Mouse (Mus musculus) CH12.LX (cell line): Measurements from ENCODE around the gene Hspa1a. TPM values are rescaled to one million over a fixed set of nuclear protein-coding genes. Genes with fewer than 3 reads are reported as not detected.

ENCODE experiments used
- DNase-seq: peaks from one replicate; pipeline ENCODE4 v3.0.0-alpha.2; 2013; ENCODE audit errors: extremely low read depth
- H3K27ac ChIP-seq: 2 replicates; pipeline ENCODE4 v1.5.1; 2012; ENCODE audit warnings: low read depth, mild to moderate bottlenecking, control low read depth, moderate library complexity; ENCODE audit not compliant: insufficient read depth
- H3K27me3 ChIP-seq: replicated peaks from 2 replicates; pipeline ENCODE3; 2012; ENCODE audit warnings: inconsistent platforms
- H3K36me3 ChIP-seq, 2 experiments: replicated peaks in 1 of 2; 2 replicates each; pipeline versions ENCODE3 to v1.6.1; 2012; ENCODE audit warnings: inconsistent platforms in 1 of 2, low read length in 1 of 2, mild to moderate bottlenecking in 1 of 2, mixed read lengths in 1 of 2, moderate library complexity in 1 of 2; ENCODE audit not compliant: control insufficient read depth in 1 of 2, insufficient read depth in 1 of 2
- H3K4me1 ChIP-seq, 2 experiments: 2 replicates each; pipeline ENCODE4 v1.6.1; 2012; ENCODE audit warnings: inconsistent platforms in 1 of 2, moderate library complexity in 1 of 2; ENCODE audit not compliant: insufficient read depth in 2 of 2, control insufficient read depth in 1 of 2
- H3K4me2 ChIP-seq: 2 replicates; pipeline ENCODE4 v1.6.1; 2012; ENCODE audit warnings: low read depth, mild to moderate bottlenecking, control low read depth; ENCODE audit not compliant: poor library complexity, insufficient read depth, severe bottlenecking
- H3K4me3 ChIP-seq, 3 experiments: fragments of 150-350 bp in 1 of 3; sonication (generic) in 1 of 3; replicated peaks in 1 of 3; 2 replicates each; pipeline versions ENCODE3 to v1.5.1; 2011 to 2012; ENCODE audit warnings: low read depth in 2 of 3, low read length in 2 of 3, mild to moderate bottlenecking in 2 of 3, moderate library complexity in 2 of 3, control low read depth in 1 of 3, improper control_type of control experiment in 1 of 3, inconsistent platforms in 1 of 3, mixed read lengths in 1 of 3; ENCODE audit not compliant: poor library complexity in 1 of 3
- H3K79me2 ChIP-seq: replicated peaks from 2 replicates; pipeline ENCODE4 v1.6.1; 2012; ENCODE audit warnings: mild to moderate bottlenecking, moderate library complexity; ENCODE audit not compliant: control insufficient read depth, poor library complexity, insufficient read depth, severe bottlenecking; ENCODE audit errors: extremely low read depth
- H3K9ac ChIP-seq: 2 replicates; pipeline ENCODE4 v1.6.1; 2012; ENCODE audit warnings: low read depth, mild to moderate bottlenecking, control low read depth, moderate library complexity; ENCODE audit not compliant: insufficient read depth
- H3K9me3 ChIP-seq: replicated peaks from 2 replicates; pipeline ENCODE3; 2012; ENCODE audit warnings: low read length, inconsistent platforms, mixed read lengths
- BHLHE40 ChIP-seq: IDR thresholded peaks from 2 replicates; pipeline ENCODE4 v1.6.1; 2011; ENCODE audit warnings: mild to moderate bottlenecking, low read depth, low read length, improper control_type of control experiment
- CHD1 ChIP-seq: IDR thresholded peaks from 2 replicates; pipeline ENCODE4 v1.6.1; 2012; ENCODE audit warnings: low read depth, low read length, improper control_type of control experiment, inconsistent platforms
- CHD2 ChIP-seq: IDR thresholded peaks from 2 replicates; pipeline ENCODE4 v1.6.1; 2011; ENCODE audit warnings: low read length, improper control_type of control experiment
- CTCF ChIP-seq, 2 experiments: IDR thresholded peaks in 1 of 2; conservative IDR thresholded peaks in 1 of 2; 2 replicates each; pipeline ENCODE4 v1.5.1; 2011 to 2012; ENCODE audit warnings: low read depth in 2 of 2, low read length in 2 of 2, improper control_type of control experiment in 1 of 2, inconsistent platforms in 1 of 2, mild to moderate bottlenecking in 1 of 2, moderate library complexity in 1 of 2
- E2F4 ChIP-seq: IDR thresholded peaks from 2 replicates; pipeline ENCODE4 v1.6.1; 2011; ENCODE audit warnings: low read depth, low read length, improper control_type of control experiment; ENCODE audit not compliant: insufficient replicate concordance
- ELF1 ChIP-seq: IDR thresholded peaks from 2 replicates; pipeline ENCODE4 v1.6.1; 2014; ENCODE audit warnings: low read depth, mild to moderate bottlenecking, inconsistent platforms, low read length, improper control_type of control experiment
- EP300 ChIP-seq: IDR thresholded peaks from 2 replicates; pipeline ENCODE4 v1.6.1; 2011; ENCODE audit warnings: low read length, improper control_type of control experiment
- ETS1 ChIP-seq: conservative IDR thresholded peaks from 2 replicates; pipeline ENCODE4 v1.6.1; 2012; ENCODE audit warnings: low read depth, mild to moderate bottlenecking, inconsistent platforms, low read length, improper control_type of control experiment, moderate library complexity
- GABPA ChIP-seq: IDR thresholded peaks from 2 replicates; pipeline ENCODE4 v1.6.1; 2012; ENCODE audit warnings: low read depth, low read length, improper control_type of control experiment, inconsistent platforms; ENCODE audit not compliant: insufficient replicate concordance
- HCFC1 ChIP-seq: IDR thresholded peaks from 2 replicates; pipeline ENCODE4 v1.6.1; 2012; ENCODE audit warnings: low read depth, mild to moderate bottlenecking, inconsistent platforms, low read length, improper control_type of control experiment
- IRF4 ChIP-seq: IDR thresholded peaks from 2 replicates; pipeline ENCODE4 v1.6.1; 2014; ENCODE audit warnings: low read depth, mild to moderate bottlenecking, inconsistent platforms, low read length, improper control_type of control experiment
- JUN ChIP-seq: IDR thresholded peaks from 2 replicates; pipeline ENCODE4 v1.6.1; 2011; ENCODE audit warnings: low read depth, mild to moderate bottlenecking, low read length, improper control_type of control experiment, moderate library complexity; ENCODE audit not compliant: insufficient read depth
- JUND ChIP-seq: conservative IDR thresholded peaks from 2 replicates; pipeline ENCODE4 v1.6.1; 2011; ENCODE audit warnings: low read depth, low read length, improper control_type of control experiment
- KAT2A ChIP-seq: IDR thresholded peaks from 2 replicates; pipeline ENCODE4 v1.6.1; 2012; ENCODE audit warnings: low read length, improper control_type of control experiment, inconsistent platforms; ENCODE audit not compliant: insufficient replicate concordance
- MAFK ChIP-seq: IDR thresholded peaks from 2 replicates; pipeline ENCODE4 v1.6.1; 2011; ENCODE audit warnings: low read length, improper control_type of control experiment; ENCODE audit not compliant: insufficient replicate concordance
- MAX ChIP-seq: IDR thresholded peaks from 2 replicates; pipeline ENCODE4 v1.6.1; 2011; ENCODE audit warnings: low read length, improper control_type of control experiment
- MAZ ChIP-seq: IDR thresholded peaks from 2 replicates; pipeline ENCODE4 v1.6.1; 2012; ENCODE audit warnings: low read depth, mild to moderate bottlenecking, inconsistent platforms, low read length, improper control_type of control experiment, moderate library complexity
- MEF2A ChIP-seq: IDR thresholded peaks from 2 replicates; pipeline ENCODE4 v1.6.1; 2014; ENCODE audit warnings: low read depth, mild to moderate bottlenecking, inconsistent platforms, low read length, improper control_type of control experiment, borderline replicate concordance
- MXI1 ChIP-seq: IDR thresholded peaks from 2 replicates; pipeline ENCODE4 v1.6.1; 2011; ENCODE audit warnings: mild to moderate bottlenecking, low read depth, low read length, improper control_type of control experiment
- MYC ChIP-seq: IDR thresholded peaks from 2 replicates; pipeline ENCODE4 v1.6.1; 2011; ENCODE audit warnings: low read depth, mild to moderate bottlenecking, improper control_type of control experiment, low read length
- NELFE ChIP-seq: IDR thresholded peaks from 2 replicates; pipeline ENCODE4 v1.6.1; 2011; ENCODE audit warnings: low read depth, low read length, improper control_type of control experiment
- NRF1 ChIP-seq: IDR thresholded peaks from 2 replicates; pipeline ENCODE4 v1.6.1; 2014; ENCODE audit warnings: low read depth, mild to moderate bottlenecking, inconsistent platforms, low read length, improper control_type of control experiment, moderate library complexity
- PAX5 ChIP-seq: IDR thresholded peaks from 2 replicates; pipeline ENCODE4 v1.6.1; 2012; ENCODE audit warnings: low read length, inconsistent platforms, mixed read lengths
- POLR2A ChIP-seq: IDR thresholded peaks from 2 replicates; pipeline ENCODE4 v1.6.1; 2011; ENCODE audit warnings: low read depth, mild to moderate bottlenecking, improper control_type of control experiment, low read length
- POLR2AphosphoS2 ChIP-seq: IDR thresholded peaks from 2 replicates; pipeline ENCODE4 v1.6.1; 2011; ENCODE audit warnings: low read depth, low read length, improper control_type of control experiment
- RAD21 ChIP-seq: IDR thresholded peaks from 2 replicates; pipeline ENCODE4 v1.6.1; 2011; ENCODE audit warnings: low read depth, mild to moderate bottlenecking, low read length, improper control_type of control experiment, moderate library complexity
- RCOR1 ChIP-seq: conservative IDR thresholded peaks from 2 replicates; pipeline ENCODE4 v1.6.1; 2012; ENCODE audit warnings: low read depth, mild to moderate bottlenecking, inconsistent platforms, low read length, improper control_type of control experiment
- SIN3A ChIP-seq: IDR thresholded peaks from 2 replicates; pipeline ENCODE4 v1.6.1; 2012; ENCODE audit warnings: low read length, improper control_type of control experiment, inconsistent platforms
- SMC3 ChIP-seq: IDR thresholded peaks from 2 replicates; pipeline ENCODE4 v1.6.1; 2011; ENCODE audit warnings: low read depth, low read length, improper control_type of control experiment
- TBP ChIP-seq: conservative IDR thresholded peaks from 2 replicates; pipeline ENCODE4 v1.6.1; 2011; ENCODE audit warnings: low read depth, low read length, improper control_type of control experiment
- TCF12 ChIP-seq: IDR thresholded peaks from 2 replicates; pipeline ENCODE4 v1.6.1; 2014; ENCODE audit warnings: low read depth, mild to moderate bottlenecking, inconsistent platforms, low read length, improper control_type of control experiment
- UBTF ChIP-seq: IDR thresholded peaks from 2 replicates; pipeline ENCODE4 v1.6.1; 2012; ENCODE audit warnings: low read depth, mild to moderate bottlenecking, inconsistent platforms, low read length, improper control_type of control experiment, moderate library complexity
- USF1 ChIP-seq: IDR thresholded peaks from 2 replicates; pipeline ENCODE4 v1.6.1; 2014; ENCODE audit warnings: low read depth, mild to moderate bottlenecking, inconsistent platforms, low read length, improper control_type of control experiment
- USF2 ChIP-seq: conservative IDR thresholded peaks from 2 replicates; pipeline ENCODE4 v1.6.1; 2011; ENCODE audit warnings: low read depth, low read length, improper control_type of control experiment
- ZC3H11A ChIP-seq: IDR thresholded peaks from 2 replicates; pipeline ENCODE4 v1.6.1; 2012; ENCODE audit warnings: low read depth, mild to moderate bottlenecking, inconsistent platforms, low read length, improper control_type of control experiment
- ZKSCAN1 ChIP-seq: IDR thresholded peaks from 2 replicates; pipeline ENCODE4 v1.6.1; 2012; ENCODE audit warnings: low read depth, inconsistent platforms, low read length, improper control_type of control experiment, borderline replicate concordance
- ZMIZ1 ChIP-seq: IDR thresholded peaks from 2 replicates; pipeline ENCODE4 v1.6.1; 2012; ENCODE audit warnings: low read depth, mild to moderate bottlenecking, inconsistent platforms, low read length, improper control_type of control experiment
- ZNF384 ChIP-seq: IDR thresholded peaks from 2 replicates; pipeline ENCODE4 v1.6.1; 2012; ENCODE audit warnings: low read depth, low read length, improper control_type of control experiment, inconsistent platforms
- dilution Hi-C: fragments of 300-500 bp; cut with MboI; formaldehyde crosslinking; loops from 2 replicates; pipeline ENCODE4 v1.14.3; 2020; ENCODE audit warnings: low sequenced_read_pairs; ENCODE audit not compliant: extremely low pct_unique_long_range_greater_than_20kb, extremely low pct_ligation_motif_present
- in situ Hi-C: fragments of 300-500 bp; cut with MboI; formaldehyde crosslinking; loops from 3 replicates; pipeline ENCODE4 v1.14.3; 2019; ENCODE audit warnings: low sequenced_read_pairs, low pct_ligation_motif_present, low pct_unique_long_range_greater_than_20kb, mixed read lengths
- polyA plus RNA-seq: library from polyadenylated mRNA; unstranded; fragments of >175 nt; gene quantifications from 2 replicates; pipeline ENCODE4 v1.2.1, GENCODE M21; 2012; ENCODE audit warnings: low read depth; ENCODE audit not compliant: insufficient read length
- total RNA-seq, 2 experiments: library from RNA; depleted of rRNA; stranded (reverse); fragments of 300-350 nt in 1 of 2; fragments of >200 nt in 1 of 2; gene quantifications; 2 replicates each; pipeline ENCODE4 v1.2.3; 2012 to 2014

Gene Hspa1a
- total and polyA plus RNA-seq, 3 experiments = not detected

DNA sequence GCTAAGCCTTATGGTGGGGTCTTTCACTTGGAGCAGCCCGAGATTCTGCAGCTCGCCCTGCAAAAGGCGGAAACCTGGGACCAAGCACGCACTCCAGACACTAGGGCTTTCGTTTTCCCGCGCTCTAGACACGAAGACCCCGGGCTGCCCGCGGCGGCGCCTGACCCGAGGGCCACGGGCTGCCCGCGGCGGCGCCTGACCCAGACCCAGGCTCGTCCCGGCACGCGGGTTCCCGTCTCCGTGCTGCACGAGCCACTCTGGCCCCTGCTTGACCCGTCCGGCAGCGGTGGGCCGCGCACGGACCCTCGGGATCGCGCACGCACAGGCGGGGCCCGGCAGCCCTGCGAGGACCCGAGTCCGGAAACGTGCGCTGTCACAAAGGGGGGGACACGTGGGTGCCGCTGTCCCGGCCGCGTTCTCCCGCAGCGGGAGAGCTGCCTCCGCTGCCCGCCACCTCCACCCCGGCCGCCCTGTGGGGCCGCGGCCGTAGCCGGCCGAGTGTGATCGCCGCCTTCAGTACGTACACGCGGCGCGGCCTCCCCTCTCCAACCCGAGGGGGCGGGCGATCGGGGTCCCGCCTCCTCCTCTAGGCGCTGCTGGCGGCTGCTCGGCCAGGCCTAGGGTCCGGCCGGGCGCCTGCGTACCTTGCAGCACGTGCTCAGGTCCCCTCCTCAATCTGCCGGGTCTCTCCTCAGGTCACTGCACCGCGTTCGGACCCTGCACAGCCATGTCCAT, 28.9 kb upstream of the Hspa1a start, which contains the start of gene Vars:
Gene Vars (plus strand): TSS at position 271 of the 735 bp plus-strand sequence.
- peak; percentile 82 for DNase-seq
- H3K27me3 ChIP-seq = no peaks in the 10 kb centered on the region
- peaks cover 5 to 8% of the 10 kb centered on the region in 2 experiments; a peak in 2 of 4 replicates for H3K4me1 ChIP-seq
- in situ Hi-C loops = no loop called here
- H3K4me3 ChIP-seq = peak within 1 kb of the TSS; percentile 84 to 94 (median 86)
- dilution Hi-C loops = no loop called here
- H3K27ac ChIP-seq = peak within 1 kb of the TSS; percentile 100
- H3K79me2 ChIP-seq = peaks cover 35% of the 10 kb centered on the region
- H3K36me3 ChIP-seq = peaks cover 49 to 59% of the 10 kb centered on the region in 2 experiments
- peak within 1 kb of the TSS; percentile 30 for H3K4me2 ChIP-seq
- TF ChIP-seq JUND (no peak), MAX (peak; percentile 92), RCOR1 (no peak; the same call in 1 of the 2 replicates), POLR2AphosphoS2 (no peak), CTCF (conservative IDR thresholded peaks at IDR 0.05 in 1 of 2, IDR thresholded peaks at IDR 0.05 in 1 of 2; ENCODE audit: low read depth in 2 of 2, low read length in 2 of 2) (no peak), ZKSCAN1 (no peak), UBTF (peak; percentile 87), EP300 (no peak), GABPA (no peak), ZC3H11A (no peak), SMC3 (no peak), MEF2A (peak; percentile 43), CHD1 (no peak), JUN (no peak), SIN3A (peak; percentile 69), PAX5 (no peak), ZMIZ1 (peak; percentile 78), TCF12 (peak; percentile 54), ETS1 (no peak), RAD21 (no peak), MAFK (no peak), MXI1 (peak; percentile 96), POLR2A (peak; percentile 78), USF2 (no peak; the same call in 1 of the 2 replicates), MYC (peak; percentile 83; the same call in 1 of the 2 replicates), NELFE (peak; percentile 82), IRF4 (no peak; the same call in 1 of the 2 replicates), MAZ (no peak), CHD2 (no peak; the same call in 1 of the 2 replicates), E2F4 (peak; percentile 90), USF1 (no peak; the same call in 1 of the 2 replicates), TBP (peak; percentile 50; the same call in 1 of the 2 replicates), HCFC1 (peak; percentile 64), ZNF384 (no peak), KAT2A (0 out of 2 replicates have a peak, but pooled peaks have one; percentile 57), BHLHE40 (peak; percentile 80), NRF1 (peak; percentile 77), ELF1 (peak; percentile 64; the same call in 1 of the 2 replicates)
- peak within 1 kb of the TSS; percentile 100 for H3K9ac ChIP-seq
- peaks cover 36% of the 10 kb centered on the region for H3K9me3 ChIP-seq
